Mouse (Mus musculus) megakaryocyte, embryonic 14.5 days (primary cell): ENCODE measurements around the gene Zfp800.

Experiments used
- FLI1 ChIP-seq: IDR thresholded peaks from 2 replicates; pipeline ENCODE4 v1.6.1; 2012; ENCODE audit warnings: low read length, inconsistent platforms, mixed read lengths
- GATA1 ChIP-seq: IDR thresholded peaks from 3 replicates; pipeline ENCODE4 v1.6.1; 2012; ENCODE audit warnings: mixed read lengths, low read length, inconsistent platforms, borderline replicate concordance

DNA sequence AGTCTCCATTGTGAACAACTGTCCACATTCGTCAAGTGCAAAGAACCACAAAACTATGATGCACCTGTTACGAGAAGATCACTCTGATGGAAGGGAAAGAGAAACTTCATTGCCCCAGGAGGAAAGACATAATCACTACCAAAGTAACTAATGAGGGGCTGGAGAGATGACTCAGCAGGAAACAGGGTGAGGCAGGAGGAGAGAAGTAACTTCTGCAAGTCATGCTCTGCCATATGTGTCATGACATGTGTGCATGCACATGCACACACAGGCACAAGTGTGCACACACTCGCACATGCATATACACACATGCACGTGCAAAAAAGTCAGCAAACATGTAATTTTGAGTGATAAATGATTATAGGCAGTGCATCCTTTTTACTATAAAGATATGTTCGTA, 54.9 kb downstream of the Zfp800 start:
- TF ChIP-seq GATA1: no peak
- TF ChIP-seq FLI1: no peak
